Mouse (Mus musculus): ENCODE data around the gene B3gnt6.

- TF ChIP-seq CTCF (IDR thresholded peaks at IDR 0.05; ENCODE audit: borderline replicate concordance, control insufficient read depth, extremely low read depth, insufficient read depth, low read length, poor library complexity) (no peak), POLR2A (IDR thresholded peaks at IDR 0.05; ENCODE audit: control insufficient read depth, extremely low read depth, insufficient read depth, low read length, poor library complexity) (no peak)
Observed at GRCm38 (mm10) chr7:98148721-98149407, 50.4 kb downstream of the B3gnt6 start.
